Mouse (Mus musculus) neural tube, embryonic 12.5 days (tissue): ENCODE results near the gene Celf2. TPM values are rescaled to one million over a fixed set of nuclear protein-coding genes. Genes with fewer than 3 reads are reported as not detected.
A peak's percentile ranks its signal among the peaks of the same experiment; 100 is the strongest.

Source experiments
- ATAC-seq: fragments of 200-750 bp; cut with Nextera tagmentation; 2 replicates; pipeline ENCODE4 v1.8.0; 2017; ENCODE audit warnings: low read depth, mild to moderate bottlenecking, moderate TSS enrichment, moderate library complexity; ENCODE audit not compliant: low FRiP score
- H3K27ac ChIP-seq: fragments of 300-500 bp; sonication (generic); 2 replicates; pipeline ENCODE4 v1.5.1; 2016
- H3K27me3 ChIP-seq: fragments of 300-500 bp; sonication (generic); replicated peaks from 2 replicates; pipeline ENCODE4 v1.6.1; 2016; ENCODE audit warnings: mild to moderate bottlenecking
- H3K36me3 ChIP-seq: fragments of 300-500 bp; sonication (generic); 2 replicates; pipeline ENCODE4 v1.6.1; 2016; ENCODE audit warnings: mild to moderate bottlenecking
- H3K4me1 ChIP-seq: fragments of 300-500 bp; sonication (generic); 2 replicates; pipeline ENCODE4 v1.6.1; 2016
- H3K4me2 ChIP-seq: fragments of 300-500 bp; sonication (generic); replicated peaks from 2 replicates; pipeline ENCODE4 v1.6.1; 2016; ENCODE audit warnings: mild to moderate bottlenecking
- H3K4me3 ChIP-seq: fragments of 300-500 bp; sonication (generic); 2 replicates; pipeline ENCODE4 v1.5.1; 2016
- H3K9ac ChIP-seq: fragments of 300-500 bp; sonication (generic); 2 replicates; pipeline ENCODE4 v1.6.1; 2016; ENCODE audit warnings: mild to moderate bottlenecking
- H3K9me3 ChIP-seq: fragments of 300-500 bp; sonication (generic); 2 replicates; pipeline ENCODE4 v1.6.1; 2016; ENCODE audit warnings: mild to moderate bottlenecking
- WGBS: fragments of 180-500 bp; shearing (Covaris S2); methylation state at CpG from one replicate; pipeline ENCODE4 v1.1.7; 2016; 5-methylcytosine and 5-hydroxymethylcytosine counted together
- polyA plus RNA-seq: library from polyadenylated mRNA; unstranded; fragments of >200 nt; fragmentation: Nextera tagmentation; extraction: Ambion mirVana; gene quantifications from 2 replicates; pipeline ENCODE4 v1.2.1, GENCODE M21; 2016

Gene Celf2
- polyA plus RNA-seq, 1 experiment from 2014 or later, result 98.4 TPM

- Histone ChIP-seq H3K4me3 (no peak overlapping the region), H3K9me3 (no peaks in the 10 kb centered on the region), H3K27me3 (no peaks in the 10 kb centered on the region), H3K4me2 (no peak overlapping the region), H3K27ac (no peak overlapping the region), H3K4me1 (peaks cover 28% of the 10 kb centered on the region), H3K9ac (no peak overlapping the region), H3K36me3 (no peaks in the 10 kb centered on the region)
- WGBS, result 92% methylated on average over 1 of the region's 1 CpGs
- no peak for ATAC-seq
Measured at GRCm38 (mm10) chr2:6873711-6874110, 635.7 kb downstream of the Celf2 start.

- 8% methylated on average over 10 of the region's 10 CpGs for WGBS
- no peak; the same call in 1 of the 2 replicates for ATAC-seq
- peaks cover 32% of the 10 kb centered on the region for H3K4me1 ChIP-seq
- no peak overlapping the region for H3K27ac ChIP-seq
- H3K4me3 ChIP-seq, result peak overlapping the region; percentile 82
- H3K9me3 ChIP-seq, result no peaks in the 10 kb centered on the region
- H3K9ac ChIP-seq, result peak overlapping the region; percentile 91
- no peaks in the 10 kb centered on the region for H3K27me3 ChIP-seq
- peak overlapping the region; percentile 86 for H3K4me2 ChIP-seq
- H3K36me3 ChIP-seq, result no peaks in the 10 kb centered on the region
Measured at GRCm38 (mm10) chr2:6872894-6873255, 636.5 kb downstream of the Celf2 start.

- H3K9me3 ChIP-seq, result no peaks in the 10 kb centered on the region
- H3K4me3 ChIP-seq, result peak overlapping the region; percentile 82
- peak; percentile 88 for ATAC-seq
- peak overlapping the region; percentile 86 for H3K4me2 ChIP-seq
- H3K27me3 ChIP-seq, result no peaks in the 10 kb centered on the region
- H3K36me3 ChIP-seq, result no peaks in the 10 kb centered on the region
- H3K4me1 ChIP-seq, result peaks cover 35% of the 10 kb centered on the region
- under 1% methylated on average over 104 of the region's 124 CpGs for WGBS
- H3K27ac ChIP-seq, result peak overlapping the region; percentile 87
- H3K9ac ChIP-seq, result peak overlapping the region; percentile 91
Measured at GRCm38 (mm10) chr2:6872131-6872893, 637.1 kb downstream of the Celf2 start.

GRCm38 (mm10) chr2:6871281-6872130, 637.9 kb downstream of the Celf2 start:
- H3K4me2 ChIP-seq, result peak overlapping the region; percentile 86
- 3% methylated on average over 39 of the region's 40 CpGs for WGBS
- no peaks in the 10 kb centered on the region for H3K36me3 ChIP-seq
- H3K4me3 ChIP-seq, result peak overlapping the region; percentile 82
- peak; percentile 73 for ATAC-seq
- H3K27me3 ChIP-seq, result no peaks in the 10 kb centered on the region
- H3K9ac ChIP-seq, result peak overlapping the region; percentile 91
- peaks cover 41% of the 10 kb centered on the region for H3K4me1 ChIP-seq
- peak overlapping the region; percentile 87 for H3K27ac ChIP-seq
- H3K9me3 ChIP-seq, result no peaks in the 10 kb centered on the region

- H3K4me3 ChIP-seq, result no peak overlapping the region
- peak overlapping the region; percentile 86 for H3K4me2 ChIP-seq
- peaks cover 36% of the 10 kb centered on the region for H3K4me1 ChIP-seq
Measured at GRCm38 (mm10) chr2:6869956-6870710, 639.2 kb downstream of the Celf2 start.

GRCm38 (mm10) chr2:6867297-6867696, 642.1 kb downstream of the Celf2 start:
- H3K4me3 ChIP-seq, result no peak overlapping the region
- WGBS, result 28% methylated on average over 4 of the region's 4 CpGs
- H3K4me2 ChIP-seq, result no peak overlapping the region
- ATAC-seq, result no peak
- no peaks in the 10 kb centered on the region for H3K9me3 ChIP-seq
- H3K27ac ChIP-seq, result no peak overlapping the region
- H3K4me1 ChIP-seq, result peaks cover 25% of the 10 kb centered on the region
- no peaks in the 10 kb centered on the region for H3K27me3 ChIP-seq
- H3K9ac ChIP-seq, result no peak overlapping the region
- H3K36me3 ChIP-seq, result no peaks in the 10 kb centered on the region

More at GRCm38 (mm10) chr2:6869956-6870710, 639.2 kb downstream of the Celf2 start:
- Histone ChIP-seq H3K36me3 (no peaks in the 10 kb centered on the region), H3K9me3 (no peaks in the 10 kb centered on the region), H3K27me3 (no peaks in the 10 kb centered on the region), H3K27ac (no peak overlapping the region), H3K9ac (no peak overlapping the region)
- 47% methylated on average over 9 of the region's 9 CpGs for WGBS
- ATAC-seq, result no peak

GRCm38 (mm10) chr2:6865785-6866184, 643.6 kb downstream of the Celf2 start:
- WGBS, result 50% methylated on average over 4 of the region's 4 CpGs
- no peak overlapping the region for H3K4me2 ChIP-seq
- no peaks in the 10 kb centered on the region for H3K9me3 ChIP-seq
- ATAC-seq, result peak; percentile 65
- peaks cover 25% of the 10 kb centered on the region for H3K4me1 ChIP-seq
- no peaks in the 10 kb centered on the region for H3K36me3 ChIP-seq
- H3K4me3 ChIP-seq, result no peak overlapping the region
- H3K27ac ChIP-seq, result no peak overlapping the region
- H3K9ac ChIP-seq, result no peak overlapping the region
- H3K27me3 ChIP-seq, result no peaks in the 10 kb centered on the region

- H3K4me2 ChIP-seq, result no peak overlapping the region
- no peak overlapping the region for H3K27ac ChIP-seq
- no peaks in the 10 kb centered on the region for H3K4me1 ChIP-seq
- H3K27me3 ChIP-seq, result no peaks in the 10 kb centered on the region
- H3K4me3 ChIP-seq, result no peak overlapping the region
- H3K9ac ChIP-seq, result no peak overlapping the region
- peak; percentile 83 for ATAC-seq
- no peaks in the 10 kb centered on the region for H3K36me3 ChIP-seq
- 20% methylated on average over 2 of the region's 2 CpGs for WGBS
- H3K9me3 ChIP-seq, result no peaks in the 10 kb centered on the region
Measured at GRCm38 (mm10) chr2:6850102-6850644, 659.2 kb downstream of the Celf2 start.

GRCm38 (mm10) chr2:6849388-6849787, 660.0 kb downstream of the Celf2 start:
- Histone ChIP-seq H3K4me3 (no peak overlapping the region), H3K27me3 (no peaks in the 10 kb centered on the region), H3K9ac (no peak overlapping the region), H3K9me3 (no peaks in the 10 kb centered on the region), H3K27ac (no peak overlapping the region), H3K36me3 (no peaks in the 10 kb centered on the region), H3K4me1 (no peaks in the 10 kb centered on the region), H3K4me2 (no peak overlapping the region)
- no peak for ATAC-seq
- 45% methylated on average over 3 of the region's 3 CpGs for WGBS

- no peak overlapping the region for H3K27ac ChIP-seq
- peaks cover 5% of the 10 kb centered on the region; the same call in 1 of the 2 replicates for H3K4me1 ChIP-seq
- no peaks in the 10 kb centered on the region for H3K27me3 ChIP-seq
- no peaks in the 10 kb centered on the region for H3K9me3 ChIP-seq
- 87% methylated on average over 6 of the region's 6 CpGs for WGBS
- H3K4me2 ChIP-seq, result no peak overlapping the region
- H3K9ac ChIP-seq, result no peak overlapping the region
- no peak overlapping the region for H3K4me3 ChIP-seq
- no peak for ATAC-seq
- H3K36me3 ChIP-seq, result no peaks in the 10 kb centered on the region
Measured at GRCm38 (mm10) chr2:6830021-6830420, 679.3 kb downstream of the Celf2 start.

- Histone ChIP-seq H3K9ac (no peak overlapping the region), H3K9me3 (no peaks in the 10 kb centered on the region), H3K36me3 (no peaks in the 10 kb centered on the region), H3K27me3 (no peaks in the 10 kb centered on the region), H3K27ac (no peak overlapping the region), H3K4me2 (no peak overlapping the region), H3K4me1 (peaks cover 5% of the 10 kb centered on the region; the same call in 1 of the 2 replicates), H3K4me3 (no peak overlapping the region)
- 39% methylated on average over 2 of the region's 2 CpGs for WGBS
- peak; percentile 58; the same call in 1 of the 2 replicates for ATAC-seq
Measured at GRCm38 (mm10) chr2:6827583-6827982, 681.8 kb downstream of the Celf2 start.
